Comparison of ENCODE assay signal across 9 mouse cellular contexts in the genomic region with DNA sequence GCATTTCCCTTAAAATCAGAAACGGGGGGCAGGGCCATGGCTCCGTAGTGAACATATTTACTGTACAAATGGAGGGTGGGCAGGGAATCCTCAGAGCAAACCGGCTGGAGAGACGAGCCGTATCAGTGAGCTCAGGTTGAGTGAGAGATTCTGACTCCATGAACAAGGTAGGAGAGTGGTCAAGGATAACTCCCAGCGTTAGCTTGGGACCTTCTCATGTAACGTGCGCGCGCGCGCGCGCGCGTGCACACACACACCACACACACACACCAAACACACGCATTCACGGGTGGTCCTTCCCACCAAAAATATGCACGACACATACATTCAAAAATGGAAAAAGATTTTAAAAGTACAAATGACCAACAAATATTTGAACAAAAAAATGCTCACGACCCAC. TPM values are rescaled to one million over a fixed set of nuclear protein-coding genes. Genes with fewer than 3 reads are reported as not detected.
A peak's percentile ranks its signal among the peaks of the same experiment; 100 is the strongest.
DNase-seq lines count a peak whose midpoint lies in the region; ATAC-seq lines count a peak whose summit lies in the region.
"Had no signal": no experiment of that assay in that cellular context is flagged by ENCODE, and none has a peak within 500 bp of the region (broad histone marks: within the 10 kb centered on the region; RNA-seq: fewer than 3 reads in every experiment).

No protein-coding gene starts in this region.

- no peaks in the 10 kb centered on the region for H3K27me3 ChIP-seq in megakaryocyte, embryonic 14.5 days (replicated peaks)
- H3K27me3 ChIP-seq in heart, embryonic 16.5 days (ENCODE audit: control insufficient read depth, insufficient read depth, low read length): no peaks in the 10 kb centered on the region
- no peaks in the 10 kb centered on the region for H3K27me3 ChIP-seq in neural tube, embryonic 15.5 days (replicated peaks)
- H3K27me3 ChIP-seq: neural tube, embryonic 12.5 days had no signal

- H3K9me3 ChIP-seq in megakaryocyte, embryonic 14.5 days: no peaks in the 10 kb centered on the region
- no peaks in the 10 kb centered on the region for H3K9me3 ChIP-seq in heart, embryonic 16.5 days (replicated peaks; ENCODE audit: control insufficient read depth, low read length)
- H3K9me3 ChIP-seq in neural tube, embryonic 15.5 days (replicated peaks): no peaks in the 10 kb centered on the region
- H3K9me3 ChIP-seq: neural tube, embryonic 12.5 days had no signal

- peak; percentile 70 for DNase-seq in heart, adult 11 months
- DNase-seq in heart, adult 8-10 months (ENCODE audit: low spot score): no peak
- DNase-seq in left cerebral cortex, adult 18-20 months (ENCODE audit: low spot score in 2 of 2): no peak
- DNase-seq in adrenal gland, postnatal 36 days: no peak

- peak overlapping the region; percentile 51 for H3K4me2 ChIP-seq in heart, embryonic 16.5 days (ENCODE audit: low read depth, low read length)
- H3K4me2 ChIP-seq in neural tube, embryonic 15.5 days: peak overlapping the region; percentile 22; the same call in 1 of the 2 replicates
- H3K4me2 ChIP-seq: neural tube, embryonic 12.5 days had no signal

- no peak for ATAC-seq in megakaryocyte, adult 5-6 weeks (ENCODE audit: poor library complexity, severe bottlenecking)
- ATAC-seq in heart, embryonic 16.5 days (replicated peaks; ENCODE audit: extremely low read depth, insufficient read depth, low FRiP score): no peak
- no peak for ATAC-seq in neural tube, embryonic 15.5 days (ENCODE audit: low FRiP score)

- WGBS in heart, embryonic 16.5 days: 65% methylated on average over 20 of the region's 20 CpGs
- WGBS in neural tube, embryonic 15.5 days: 80% methylated on average over 20 of the region's 20 CpGs

- peak overlapping the region; percentile 57 for H3K9ac ChIP-seq in heart, embryonic 16.5 days (ENCODE audit: low read length)
- H3K9ac ChIP-seq in neural tube, embryonic 15.5 days (replicated peaks): no peak overlapping the region
- H3K9ac ChIP-seq: neural tube, embryonic 12.5 days had no signal

- H3K27ac ChIP-seq in heart, embryonic 16.5 days (ENCODE audit: low read length): no peak overlapping the region
- no peak overlapping the region for H3K27ac ChIP-seq in neural tube, embryonic 15.5 days (replicated peaks)
- H3K27ac ChIP-seq: neural tube, embryonic 12.5 days had no signal

- peaks cover 37% of the 10 kb centered on the region for H3K4me1 ChIP-seq in megakaryocyte, embryonic 14.5 days
- H3K4me1 ChIP-seq in heart, embryonic 16.5 days (ENCODE audit: control insufficient read depth, insufficient read depth, low read length): peaks cover 14% of the 10 kb centered on the region
- H3K4me1 ChIP-seq in neural tube, embryonic 15.5 days: peaks cover 29% of the 10 kb centered on the region

- peak overlapping the region; percentile 88 for H3K4me3 ChIP-seq in megakaryocyte, embryonic 14.5 days (replicated peaks)
- peak overlapping the region; percentile 45 for H3K4me3 ChIP-seq in heart, embryonic 16.5 days (ENCODE audit: low read length)
- no peak overlapping the region; the same call in 1 of the 2 replicates for H3K4me3 ChIP-seq in neural tube, embryonic 15.5 days (replicated peaks)
- H3K4me3 ChIP-seq: neural tube, embryonic 12.5 days had no signal

- H3K36me3 ChIP-seq in megakaryocyte, embryonic 14.5 days (replicated peaks; ENCODE audit: low read length): peaks cover 17% of the 10 kb centered on the region
- peaks cover 7% of the 10 kb centered on the region for H3K36me3 ChIP-seq in heart, embryonic 16.5 days (ENCODE audit: control insufficient read depth, insufficient read depth)
- peaks cover 14% of the 10 kb centered on the region for H3K36me3 ChIP-seq in neural tube, embryonic 15.5 days

RNA-seq across cellular contexts. Expression of gene Pmpcb, which starts 1.8 kb away (rescaled TPM):
- total RNA-seq in heart, adult 8-10 months (2022): 100 to 1,000 TPM; 289 to 312 (median 300) TPM
- 10.3 and 19.0 TPM in 2 replicates for polyA plus RNA-seq in megakaryocyte, embryonic 14.5 days (2012; ENCODE audit: insufficient read depth, low replicate concordance)
- 57.5 and 62.6 TPM in 2 replicates for total RNA-seq in megakaryocyte, adult 5-6 weeks (2015)
- 64.2 and 65.4 TPM in 2 replicates for total RNA-seq in megakaryocyte, adult 5-6 weeks (2017)
- 154 and 168 TPM in 2 replicates for polyA plus RNA-seq in heart, embryonic 16.5 days (2015; fragmentation: Nextera tagmentation; extraction: Ambion mirVana)
- polyA plus RNA-seq in neural tube, embryonic 15.5 days (2015; fragmentation: Nextera tagmentation; extraction: Ambion mirVana): 68.2 and 74.6 TPM in 2 replicates
- total RNA-seq in left cerebral cortex, adult 18-20 months (2021): 10 to 100 TPM; 74.5 to 77.2 TPM
- 100 to 1,000 TPM; 256 to 300 TPM for total RNA-seq in adrenal gland, postnatal 36 days (2021)

RNA-seq across cellular contexts. Expression of gene Napepld, which starts 33.9 kb away (rescaled TPM):
- total RNA-seq in heart, adult 8-10 months (2022): 1 to 10 TPM; 5.0 to 7.0 (median 6.8) TPM
- 0.17 and 0.44 TPM in 2 replicates for polyA plus RNA-seq in megakaryocyte, embryonic 14.5 days (2012; ENCODE audit: insufficient read depth, low replicate concordance)
- 1.7 and 2.1 TPM in 2 replicates for total RNA-seq in megakaryocyte, adult 5-6 weeks (2015)
- 0.62 and 1.2 TPM in 2 replicates for total RNA-seq in megakaryocyte, adult 5-6 weeks (2017)
- polyA plus RNA-seq in heart, embryonic 16.5 days (2015; fragmentation: Nextera tagmentation; extraction: Ambion mirVana): 5.6 and 6.3 TPM in 2 replicates
- 2.1 and 3.3 TPM in 2 replicates for polyA plus RNA-seq in neural tube, embryonic 15.5 days (2015; fragmentation: Nextera tagmentation; extraction: Ambion mirVana)
- 10 to 100 TPM; 16.0 to 16.4 TPM for total RNA-seq in left cerebral cortex, adult 18-20 months (2021)
- 10 to 100 TPM; 26.4 to 48.6 TPM for total RNA-seq in adrenal gland, postnatal 36 days (2021)

RNA-seq across cellular contexts. Expression of gene Dnajc2, which starts 50.0 kb away (rescaled TPM):
- total RNA-seq in heart, adult 8-10 months (2022): 10 to 100 TPM; 19.5 to 23.9 (median 20.7) TPM
- 26.1 and 38.7 TPM in 2 replicates for polyA plus RNA-seq in megakaryocyte, embryonic 14.5 days (2012; ENCODE audit: insufficient read depth, low replicate concordance)
- total RNA-seq in megakaryocyte, adult 5-6 weeks (2015): 51.2 and 64.5 TPM in 2 replicates
- total RNA-seq in megakaryocyte, adult 5-6 weeks (2017): 80.0 and 85.3 TPM in 2 replicates
- polyA plus RNA-seq in heart, embryonic 16.5 days (2015; fragmentation: Nextera tagmentation; extraction: Ambion mirVana): 41.5 and 47.5 TPM in 2 replicates
- polyA plus RNA-seq in neural tube, embryonic 15.5 days (2015; fragmentation: Nextera tagmentation; extraction: Ambion mirVana): 69.9 and 77.8 TPM in 2 replicates
- total RNA-seq in left cerebral cortex, adult 18-20 months (2021): 10 to 100 TPM; 35.0 to 35.5 TPM
- 10 to 100 TPM; 34.8 to 35.1 TPM for total RNA-seq in adrenal gland, postnatal 36 days (2021)

RNA-seq across cellular contexts. Expression of gene Psmc2, which starts 50.0 kb away (rescaled TPM):
- 100 to 1,000 TPM in 1 of 4 experiments, 10 to 100 TPM in 3; 87.6 to 100 (median 93.1) TPM for total RNA-seq in heart, adult 8-10 months (2022)
- 9.0 TPM in 1 of 2 replicates, not detected in the other for polyA plus RNA-seq in megakaryocyte, embryonic 14.5 days (2012; ENCODE audit: insufficient read depth, low replicate concordance)
- 87.2 and 99.0 TPM in 2 replicates for total RNA-seq in megakaryocyte, adult 5-6 weeks (2015)
- 71.2 and 76.6 TPM in 2 replicates for total RNA-seq in megakaryocyte, adult 5-6 weeks (2017)
- polyA plus RNA-seq in heart, embryonic 16.5 days (2015; fragmentation: Nextera tagmentation; extraction: Ambion mirVana): 138 and 139 TPM in 2 replicates
- 186 and 189 TPM in 2 replicates for polyA plus RNA-seq in neural tube, embryonic 15.5 days (2015; fragmentation: Nextera tagmentation; extraction: Ambion mirVana)
- 100 to 1,000 TPM; 112 to 118 TPM for total RNA-seq in left cerebral cortex, adult 18-20 months (2021)
- total RNA-seq in adrenal gland, postnatal 36 days (2021): 100 to 1,000 TPM; 153 to 159 TPM
